Comparison of ENCODE assay signal across 8 mouse cellular contexts in the genomic region with DNA sequence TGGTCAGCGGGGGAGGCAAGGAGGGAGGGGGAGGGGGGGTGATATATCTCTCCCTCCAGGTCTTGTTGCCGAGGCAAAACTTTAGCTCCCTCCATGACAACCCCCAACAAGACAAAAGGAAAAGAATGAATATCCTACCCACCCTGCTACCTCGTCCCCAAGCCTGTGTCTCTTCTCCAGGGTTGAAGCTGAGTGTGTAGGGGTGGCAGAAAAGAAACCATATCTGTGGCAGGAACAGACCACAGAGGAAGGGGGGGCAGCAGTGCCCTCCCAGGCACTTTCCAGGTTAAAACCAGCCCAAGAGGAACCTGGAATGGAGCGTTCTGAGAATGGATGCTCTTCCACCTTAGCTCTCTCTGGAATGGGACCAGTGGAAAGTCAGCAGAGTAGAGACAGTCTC. TPM values are rescaled to one million over a fixed set of nuclear protein-coding genes. Genes with fewer than 3 reads are reported as not detected.
A peak's percentile ranks its signal among the peaks of the same experiment; 100 is the strongest.
DNase-seq lines count a peak whose midpoint lies in the region; ATAC-seq and TF ChIP-seq lines count a peak whose summit lies in the region.

TSS of gene Cacnb3 (plus strand) at position 301 of the 400 bp plus-strand sequence.

- WGBS in lung, embryonic 15.5 days, result 46% methylated on average over 4 of the region's 4 CpGs
- 30% methylated on average over 4 of the region's 4 CpGs for WGBS in embryonic facial prominence, embryonic 14.5 days
- whole genome bisulfite sequencing in hindbrain, postnatal 0 days, result 42% methylated on average over 4 of the region's 4 CpGs
- 41% methylated on average over 4 of the region's 4 CpGs for WGBS in midbrain, embryonic 13.5 days

- H3K9ac ChIP-seq in lung, embryonic 15.5 days, result 0 out of 2 replicates have a peak within 1 kb of the TSS, but pooled peaks have one; percentile 14
- H3K9ac ChIP-seq in embryonic facial prominence, embryonic 14.5 days (ENCODE audit: low read depth, low read length), result peak within 1 kb of the TSS; percentile 58; the same call in 1 of the 2 replicates
- peak within 1 kb of the TSS; percentile 83; the same call in 1 of the 2 replicates for H3K9ac ChIP-seq in hindbrain, postnatal 0 days (replicated peaks; ENCODE audit: low read length)
- peak within 1 kb of the TSS; percentile 96; the same call in 1 of the 2 replicates for H3K9ac ChIP-seq in midbrain, embryonic 13.5 days (replicated peaks)

- H3K36me3 ChIP-seq in lung, embryonic 15.5 days, result no peaks in the 10 kb centered on the region
- H3K36me3 ChIP-seq in embryonic facial prominence, embryonic 14.5 days (ENCODE audit: control insufficient read depth, insufficient read depth, low read length), result no peaks in the 10 kb centered on the region
- no peaks in the 10 kb centered on the region for H3K36me3 ChIP-seq in hindbrain, postnatal 0 days (ENCODE audit: insufficient read depth, low read length)
- H3K36me3 ChIP-seq in midbrain, embryonic 13.5 days, result no peaks in the 10 kb centered on the region

- peak within 1 kb of the TSS; percentile 58; the same call in 1 of the 2 replicates for H3K27ac ChIP-seq in lung, embryonic 15.5 days
- H3K27ac ChIP-seq in embryonic facial prominence, embryonic 14.5 days (replicated peaks; ENCODE audit: low read depth, low read length), result no peak within 1 kb of the TSS
- peak within 1 kb of the TSS; percentile 62; the same call in 1 of the 2 replicates for H3K27ac ChIP-seq in hindbrain, postnatal 0 days
- H3K27ac ChIP-seq in midbrain, embryonic 13.5 days, result peak within 1 kb of the TSS; percentile 99

- no peak for ATAC-seq in lung, embryonic 15.5 days (ENCODE audit: borderline replicate concordance, extremely low read depth, low FRiP score, low TSS enrichment)
- no peak for ATAC-seq in embryonic facial prominence, embryonic 14.5 days (ENCODE audit: low read depth)
- ATAC-seq in hindbrain, postnatal 0 days, result no peak
- ATAC-seq in midbrain, embryonic 13.5 days, result no peak
- ATAC-seq in megakaryocyte progenitor cell, adult 5-6 weeks (replicated peaks; ENCODE audit: poor library complexity), result no peak

- peaks cover 45% of the 10 kb centered on the region for H3K27me3 ChIP-seq in lung, embryonic 15.5 days
- H3K27me3 ChIP-seq in embryonic facial prominence, embryonic 14.5 days (replicated peaks; ENCODE audit: control insufficient read depth, insufficient read depth, low read length), result peaks cover 29% of the 10 kb centered on the region; the same call in 1 of the 2 replicates
- no peaks in the 10 kb centered on the region for H3K27me3 ChIP-seq in hindbrain, postnatal 0 days (ENCODE audit: insufficient read depth, low read length)
- H3K27me3 ChIP-seq in midbrain, embryonic 13.5 days, result peaks cover 17% of the 10 kb centered on the region

- peaks cover 63% of the 10 kb centered on the region for H3K4me1 ChIP-seq in lung, embryonic 15.5 days
- H3K4me1 ChIP-seq in embryonic facial prominence, embryonic 14.5 days (ENCODE audit: control insufficient read depth, insufficient read depth, low read length), result peaks cover 30% of the 10 kb centered on the region
- H3K4me1 ChIP-seq in hindbrain, postnatal 0 days (ENCODE audit: insufficient read depth, low read length), result peaks cover 22% of the 10 kb centered on the region
- H3K4me1 ChIP-seq in midbrain, embryonic 13.5 days (replicated peaks), result peaks cover 67% of the 10 kb centered on the region

- H3K4me3 ChIP-seq in lung, embryonic 15.5 days, result peak within 1 kb of the TSS; percentile 88
- H3K4me3 ChIP-seq in embryonic facial prominence, embryonic 14.5 days (ENCODE audit: low read depth, low read length), result peak within 1 kb of the TSS; percentile 80
- peak within 1 kb of the TSS; percentile 69 for H3K4me3 ChIP-seq in hindbrain, postnatal 0 days (ENCODE audit: low read length)
- H3K4me3 ChIP-seq in midbrain, embryonic 13.5 days (replicated peaks), result peak within 1 kb of the TSS; percentile 78

- no peak for TF ChIP-seq CTCF in hindbrain, postnatal 0 days (IDR thresholded peaks at IDR 0.05; ENCODE audit: low read depth)

- peak within 1 kb of the TSS; percentile 95 for H3K4me2 ChIP-seq in lung, embryonic 15.5 days
- peak within 1 kb of the TSS; percentile 97 for H3K4me2 ChIP-seq in embryonic facial prominence, embryonic 14.5 days (ENCODE audit: low read depth, low read length)
- H3K4me2 ChIP-seq in hindbrain, postnatal 0 days (ENCODE audit: low read depth, low read length), result peak within 1 kb of the TSS; percentile 72
- H3K4me2 ChIP-seq in midbrain, embryonic 13.5 days (replicated peaks), result peak within 1 kb of the TSS; percentile 93

- H3K9me3 ChIP-seq in lung, embryonic 15.5 days, result no peaks in the 10 kb centered on the region
- no peaks in the 10 kb centered on the region for H3K9me3 ChIP-seq in embryonic facial prominence, embryonic 14.5 days (ENCODE audit: control insufficient read depth, low read length)
- no peaks in the 10 kb centered on the region for H3K9me3 ChIP-seq in hindbrain, postnatal 0 days (ENCODE audit: low read length)
- H3K9me3 ChIP-seq in midbrain, embryonic 13.5 days, result no peaks in the 10 kb centered on the region

- DNase-seq in lung, postnatal 36 days, result no peak
- DNase-seq in embryonic facial prominence, embryonic 14.5 days (ENCODE audit: low spot score), result no peak
- DNase-seq in hindbrain, postnatal 0 days (ENCODE audit: low spot score), result no peak
- DNase-seq in urinary bladder, postnatal 25 days (ENCODE audit: low spot score), result no peak
- no peak for DNase-seq in spleen, postnatal 14 days (ENCODE audit: low spot score in 2 of 2)

RNA-seq across cellular contexts. Expression of gene Cacnb3, which starts in this region (rescaled TPM):
- 26.7 and 27.2 TPM in 2 replicates for polyA plus RNA-seq in lung, embryonic 15.5 days (2015; fragmentation: Nextera tagmentation; extraction: Ambion mirVana)
- 29.0 and 37.0 TPM in 2 replicates for polyA plus RNA-seq in embryonic facial prominence, embryonic 14.5 days (2014; fragmentation: Nextera tagmentation; extraction: Ambion mirVana)
- total RNA-seq in hindbrain, postnatal 0 days (2014; rRNA removed), result 166 and 183 TPM in 2 replicates
- polyA plus RNA-seq in hindbrain, postnatal 0 days (2015; fragmentation: Nextera tagmentation; extraction: Ambion mirVana), result 75.0 and 83.1 TPM in 2 replicates
- 139 and 157 TPM in 2 replicates for polyA plus RNA-seq in midbrain, embryonic 13.5 days (2015; fragmentation: Nextera tagmentation; extraction: Ambion mirVana)
- not detected in 2 replicates for total RNA-seq in megakaryocyte progenitor cell, adult 5-6 weeks (2015)
- total RNA-seq in megakaryocyte progenitor cell, adult 5-6 weeks (2017), result not detected in 2 replicates

Comparison
In these comparisons a context has a peak if more than half of its experiments do, and no peak if none do; other contexts are left out.
1. RNA of gene Cacnb3 (total RNA-seq): 166 to 183 TPM in hindbrain, postnatal 0 days; not detected in megakaryocyte progenitor cell, adult 5-6 weeks; every median in the first group is over 100 times any median in the second.
2. H3K9ac ChIP-seq: peak in every context shown above with its lines; median percentile 96 in midbrain, embryonic 13.5 days; 83 in hindbrain, postnatal 0 days; 58 in embryonic facial prominence, embryonic 14.5 days; 14 in lung, embryonic 15.5 days.
3. Peak in every context shown above with its lines, with median percentiles within 50 percentile points of each other: H3K4me2 ChIP-seq and H3K4me3 ChIP-seq.